Mouse (Mus musculus) CD4-positive, CD25-positive, alpha-beta regulatory T cell, adult 4 months (primary cell): ENCODE results near the gene Cox10. TPM values are rescaled to one million over a fixed set of nuclear protein-coding genes. Genes with fewer than 3 reads are reported as not detected.

Source experiments
- polyA plus RNA-seq, 2 experiments: library from polyadenylated mRNA; unstranded; fragments of 100-300 nt; shearing (Covaris generic); gene quantifications; one replicate each; pipeline ENCODE4 v1.2.1; 2017

Gene Cox10
- polyA plus RNA-seq, 2 experiments from 2014 or later, result 20.3 to 30.5 TPM

Other genes with a start within 250 kb of the Cox10 start
- 1 to 10 TPM; 1.7 to 2.2 TPM for gene Hs3st3b1, start 157.2 kb downstream of the Cox10 start, polyA plus RNA-seq